In genomic region chr8:11013258-11013657, GRCm38 (mm10) we compare ENCODE assay signal across 8 mouse cellular contexts. TPM values are rescaled to one million over a fixed set of nuclear protein-coding genes. Genes with fewer than 3 reads are reported as not detected.
A peak's percentile ranks its signal among the peaks of the same experiment; 100 is the strongest.
DNase-seq lines count a peak whose midpoint lies in the region; ATAC-seq and TF ChIP-seq lines count a peak whose summit lies in the region.

No protein-coding gene starts in this region.

- TF ChIP-seq CTCF in C2C12 (IDR thresholded peaks at IDR 0.05; ENCODE audit: control insufficient read depth, insufficient read depth, insufficient read length): peak; percentile 31

- 0 out of 2 replicates have a peak overlapping the region, but pooled peaks have one; percentile 16 for H3K4me2 ChIP-seq in heart, embryonic 12.5 days

- intact Hi-C loops in left cerebral cortex, postnatal 4 days (cut with DNase I): loop anchor here (5.0 to 10.0 kb wide), 2 partner anchors 174 to 968 kb away; no protein-coding TSS in a partner anchor

- ATAC-seq in heart, embryonic 12.5 days (ENCODE audit: insufficient number of reproducible peaks, low FRiP score): no peak

- no peak overlapping the region for H3K9ac ChIP-seq in heart, embryonic 12.5 days

- no peak overlapping the region for H3K4me3 ChIP-seq in C2C12 (ENCODE audit: insufficient read depth, poor library complexity, severe bottlenecking)
- no peak overlapping the region for H3K4me3 ChIP-seq in brown adipose tissue, adult 24 weeks (ENCODE audit: insufficient read depth, low read depth, low read length)
- H3K4me3 ChIP-seq in heart, embryonic 12.5 days: no peak overlapping the region

- H3K36me3 ChIP-seq in C2C12 (ENCODE audit: control insufficient read depth, insufficient read depth): no peaks in the 10 kb centered on the region
- H3K36me3 ChIP-seq in heart, embryonic 12.5 days: no peaks in the 10 kb centered on the region

- H3K79me3 ChIP-seq in C2C12 (ENCODE audit: low read depth): no peaks in the 10 kb centered on the region

- peak; percentile 64 for DNase-seq in gastrocnemius, adult 18-20 months (ENCODE audit: low spot score)
- no peak for DNase-seq in gastrocnemius, postnatal 25 days
- DNase-seq in left cerebral cortex, postnatal 4 days: peak; percentile 72
- peak; percentile 73 for DNase-seq in retina, postnatal 1 day
- no peak for DNase-seq in natural killer cell, adult 2 months (ENCODE audit: low spot score in 2 of 2)

- 2% methylated on average over 6 of the region's 6 CpGs for WGBS in heart, embryonic 12.5 days

- H3K79me2 ChIP-seq in C2C12 (ENCODE audit: control insufficient read depth, insufficient read depth): no peaks in the 10 kb centered on the region

- H3ac ChIP-seq in C2C12 (ENCODE audit: control insufficient read depth, insufficient read length, low read depth): no peak overlapping the region

- H3K4me1 ChIP-seq in brown adipose tissue, adult 24 weeks (ENCODE audit: control insufficient read depth, insufficient read depth, insufficient read length, low read length): no peaks in the 10 kb centered on the region; the same call in 1 of the 2 replicates
- H3K4me1 ChIP-seq in heart, embryonic 12.5 days (replicated peaks): peaks cover 22% of the 10 kb centered on the region

- peak overlapping the region; percentile 57; the same call in 1 of the 2 replicates for H3K27ac ChIP-seq in brown adipose tissue, adult 24 weeks (replicated peaks; ENCODE audit: low read depth, low read length)
- H3K27ac ChIP-seq in heart, embryonic 12.5 days (ENCODE audit: poor library complexity, severe bottlenecking): peak overlapping the region; percentile 29; the same call in 1 of the 2 replicates

- H3K27me3 ChIP-seq in C2C12 (ENCODE audit: control insufficient read depth, insufficient read depth, insufficient read length): peaks cover 5% of the 10 kb centered on the region
- no peaks in the 10 kb centered on the region for H3K27me3 ChIP-seq in heart, embryonic 12.5 days (replicated peaks)

- H3K9me3 ChIP-seq in heart, embryonic 12.5 days (replicated peaks): no peaks in the 10 kb centered on the region

TF ChIP-seq in C2C12, 6 proteins besides CTCF, POLR2A, EP300 and RAD21:
- no peak for TF ChIP-seq MYOG (IDR thresholded peaks at IDR 0.05; ENCODE audit: control insufficient read depth, extremely low read depth, insufficient read length)
- no peak for TF ChIP-seq USF1 (IDR thresholded peaks at IDR 0.05; ENCODE audit: low read depth)

RNA-seq across cellular contexts. Expression of gene Irs2, which starts 5.0 kb away (rescaled TPM):
- total RNA-seq in gastrocnemius, adult 18-20 months (2021): 10 to 100 TPM; 17.4 to 73.1 TPM
- total RNA-seq in gastrocnemius, postnatal 25 days (2021): 10 to 100 TPM in 1 of 2 experiments, 1 to 10 TPM in 1; 7.7 to 12.7 TPM
- polyA plus RNA-seq in C2C12 (2012; fragmentation: generic; extraction: Trizol): 2.3 TPM
- polyA plus RNA-seq in brown adipose tissue, adult 24 weeks (2012; ENCODE audit: insufficient read depth, insufficient read length, missing spikeins): 7.4 and 14.6 TPM in 2 replicates
- 6.2 and 7.7 TPM in 2 replicates for polyA plus RNA-seq in heart, embryonic 12.5 days (2016; fragmentation: Nextera tagmentation; extraction: Ambion mirVana)
- 10 to 100 TPM; 35.8 to 37.0 TPM for total RNA-seq in left cerebral cortex, postnatal 4 days (2021)

Comparison
In these comparisons a context has a peak if more than half of its experiments do, and no peak if none do; other contexts are left out.
1. DNase-seq: peak in gastrocnemius, adult 18-20 months (single experiment), left cerebral cortex, postnatal 4 days (single experiment) and retina, postnatal 1 day (single experiment); none in gastrocnemius, postnatal 25 days (single experiment) and natural killer cell, adult 2 months (0 of 2).